ENCODE assay signal across 9 mouse cellular contexts in the genomic region with DNA sequence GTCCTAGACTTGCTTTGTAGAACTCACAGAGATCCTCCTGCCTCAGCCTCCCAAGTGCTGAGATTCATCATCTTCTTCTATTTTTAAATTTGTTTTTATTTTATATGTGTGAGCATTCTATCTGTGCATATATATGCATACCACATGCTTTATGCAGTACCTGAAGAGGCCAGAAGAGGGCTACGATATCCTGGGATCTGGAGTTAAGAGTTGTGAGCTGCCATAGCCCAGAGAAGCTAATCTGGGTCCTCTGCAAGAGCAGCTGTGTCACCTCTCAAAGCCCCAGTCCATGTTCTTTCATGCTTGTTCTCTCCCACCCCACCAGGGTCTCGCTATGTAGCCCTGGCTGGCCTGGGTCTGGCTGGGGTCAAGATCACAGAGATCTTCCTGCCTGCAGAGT.
A peak's percentile ranks its signal among the peaks of the same experiment; 100 is the strongest.
DNase-seq lines count a peak whose midpoint lies in the region; ATAC-seq and TF ChIP-seq lines count a peak whose summit lies in the region.
"Had no signal": no experiment of that assay in that cellular context is flagged by ENCODE, and none has a peak within 500 bp of the region (broad histone marks: within the 10 kb centered on the region; RNA-seq: fewer than 3 reads in every experiment).

No protein-coding gene starts in this region.

- DNase-seq in kidney, postnatal 0 days (ENCODE audit: low spot score), result no peak
- no peak for DNase-seq in kidney, postnatal 10 days
- DNase-seq in B cell, adult 2 months, result peak; percentile 61 to 66
- no peak for DNase-seq in G1E (ENCODE audit: low spot score)
- no peak for DNase-seq in right cerebral cortex, postnatal 4 days
- no peak for DNase-seq in gastrocnemius, postnatal 25 days
- DNase-seq: spleen, adult 18-20 months had no signal

- ATAC-seq in kidney, postnatal 0 days (replicated peaks; ENCODE audit: low FRiP score, low read depth), result no peak
- ATAC-seq in G1E (ENCODE audit: extremely low read depth, insufficient number of reproducible peaks, low FRiP score, poor library complexity, severe bottlenecking), result no peak
- peak; percentile 59 for ATAC-seq in megakaryocyte progenitor cell, adult 5-6 weeks (replicated peaks; ENCODE audit: poor library complexity)

- 95% methylated on average over 2 of the region's 2 CpGs for WGBS in kidney, postnatal 0 days

- no peaks in the 10 kb centered on the region for H3K27me3 ChIP-seq in kidney, postnatal 0 days (ENCODE audit: insufficient read depth, low read length)
- H3K27me3 ChIP-seq in G1E (ENCODE audit: insufficient read depth, low read length), result peaks cover 3% of the 10 kb centered on the region; the same call in 1 of the 2 replicates

- no peak overlapping the region for H3K4me3 ChIP-seq in kidney, postnatal 0 days (replicated peaks; ENCODE audit: low read depth, low read length)
- no peak overlapping the region for H3K4me3 ChIP-seq in G1E (ENCODE audit: low read depth, low read length)
- H3K4me3 ChIP-seq: forebrain, embryonic 10.5 days had no signal

- H3K4me2 ChIP-seq in kidney, postnatal 0 days (ENCODE audit: low read length), result no peak overlapping the region

- H3K9ac ChIP-seq in kidney, postnatal 0 days (ENCODE audit: low read depth, low read length), result no peak overlapping the region

- no peaks in the 10 kb centered on the region for H3K4me1 ChIP-seq in kidney, postnatal 0 days (replicated peaks; ENCODE audit: insufficient read depth, low read length)
- H3K4me1 ChIP-seq in G1E (ENCODE audit: insufficient read depth, low read depth, low read length), result peaks cover 16% of the 10 kb centered on the region
- H3K4me1 ChIP-seq: forebrain, embryonic 10.5 days had no signal

- no peaks in the 10 kb centered on the region for H3K9me3 ChIP-seq in kidney, postnatal 0 days (replicated peaks; ENCODE audit: low read length)
- H3K9me3 ChIP-seq in G1E (replicated peaks), result no peaks in the 10 kb centered on the region

- TF ChIP-seq CTCF in kidney, postnatal 0 days (IDR thresholded peaks at IDR 0.05; ENCODE audit: low read depth), result peak; percentile 50; the same call in 1 of the 2 replicates
- TF ChIP-seq CTCF in G1E (IDR thresholded peaks at IDR 0.05; ENCODE audit: low read depth, low read length), result peak; percentile 34; the same call in 1 of the 2 replicates

- H3K27ac ChIP-seq in kidney, postnatal 0 days, result no peak overlapping the region
- H3K27ac ChIP-seq: forebrain, embryonic 10.5 days had no signal

- no peaks in the 10 kb centered on the region for H3K36me3 ChIP-seq in kidney, postnatal 0 days (ENCODE audit: insufficient read depth, low read length)
- H3K36me3 ChIP-seq in G1E (replicated peaks), result no peaks in the 10 kb centered on the region
- H3K36me3 ChIP-seq: forebrain, embryonic 10.5 days had no signal

Comparison
In these comparisons a context has a peak if more than half of its experiments do, and no peak if none do; other contexts are left out.
1. DNase-seq: peak in B cell, adult 2 months (2 of 2); none in kidney, postnatal 0 days (single experiment), kidney, postnatal 10 days (single experiment), G1E (single experiment), right cerebral cortex, postnatal 4 days (single experiment) and gastrocnemius, postnatal 25 days (single experiment).